Mouse (Mus musculus): Measurements from ENCODE around the gene Plce1. TPM values are rescaled to one million over a fixed set of nuclear protein-coding genes. Genes with fewer than 3 reads are reported as not detected.

Plce1 gene
- polyA plus RNA-seq, 2 experiments, result 0.21 to 0.50 TPM

DNA sequence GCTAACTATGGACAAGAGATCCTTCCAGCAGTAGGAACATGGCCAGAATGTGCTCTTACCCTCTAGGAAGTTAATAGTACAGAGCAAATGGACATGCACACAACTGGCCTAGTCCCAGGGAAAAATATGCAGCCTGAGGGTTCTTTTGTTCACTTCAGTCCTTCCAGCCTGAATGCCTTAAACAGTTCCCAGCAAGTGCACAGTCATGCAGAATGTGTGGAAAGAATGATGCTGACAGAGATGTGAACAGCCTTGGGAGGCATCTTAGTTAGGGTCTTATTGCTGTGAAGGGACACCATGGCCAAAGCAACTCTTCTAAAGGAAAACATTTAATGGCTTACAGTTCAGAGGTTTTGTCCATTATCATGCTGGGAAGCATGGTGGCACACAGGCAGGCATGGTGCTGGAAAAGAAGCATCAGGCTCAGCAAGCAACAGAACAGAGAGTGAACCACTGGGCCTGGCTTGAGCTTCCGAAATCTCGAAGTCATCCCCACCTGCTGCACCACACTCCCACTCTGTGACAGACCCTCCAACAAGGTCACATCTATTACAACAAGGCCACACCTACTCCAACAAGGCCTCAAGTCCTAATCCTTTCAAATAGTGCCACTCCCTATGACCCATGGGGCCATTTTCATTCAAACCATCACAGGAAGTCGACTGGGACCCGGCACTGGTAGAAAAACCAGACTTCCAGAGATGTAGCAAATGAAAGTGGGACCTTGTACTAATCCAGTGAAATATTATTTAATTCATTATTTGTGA, 208.0 kb downstream of the Plce1 start:
- H3K9ac ChIP-seq (replicated peaks), result no peak overlapping the region
- no peaks in the 10 kb centered on the region for H3K4me1 ChIP-seq (replicated peaks; ENCODE audit: control insufficient read depth in 2 of 2, insufficient read depth in 2 of 2, low read length in 1 of 2)
- H3K27ac ChIP-seq, result no peak overlapping the region
- no peak overlapping the region for H3K4me2 ChIP-seq (ENCODE audit: low read depth)
- ATAC-seq (ENCODE audit: insufficient read depth), result no peak
- H3K27me3 ChIP-seq (ENCODE audit: control insufficient read depth, insufficient read depth, low read length), result no peaks in the 10 kb centered on the region
- no peaks in the 10 kb centered on the region for H3K36me3 ChIP-seq (replicated peaks; ENCODE audit: control insufficient read depth, insufficient read depth, low read depth)
- H3K9me3 ChIP-seq (ENCODE audit: control insufficient read depth, low read length), result no peaks in the 10 kb centered on the region
- H3K4me3 ChIP-seq (ENCODE audit: insufficient read depth in 1 of 2, low read depth in 2 of 2, low read length in 2 of 2), result no peak overlapping the region
- no peak for DNase-seq (ENCODE audit: low read depth in 3 of 3, low spot score in 3 of 3)
- WGBS (ENCODE audit: insufficient replicate concordance), result 66% methylated on average over 4 of the region's 4 CpGs
- TF ChIP-seq EP300 (IDR thresholded peaks at IDR 0.05; ENCODE audit: low read depth), result no peak
- TF ChIP-seq CTCF (IDR thresholded peaks at IDR 0.05; ENCODE audit: low read depth), result no peak

DNA sequence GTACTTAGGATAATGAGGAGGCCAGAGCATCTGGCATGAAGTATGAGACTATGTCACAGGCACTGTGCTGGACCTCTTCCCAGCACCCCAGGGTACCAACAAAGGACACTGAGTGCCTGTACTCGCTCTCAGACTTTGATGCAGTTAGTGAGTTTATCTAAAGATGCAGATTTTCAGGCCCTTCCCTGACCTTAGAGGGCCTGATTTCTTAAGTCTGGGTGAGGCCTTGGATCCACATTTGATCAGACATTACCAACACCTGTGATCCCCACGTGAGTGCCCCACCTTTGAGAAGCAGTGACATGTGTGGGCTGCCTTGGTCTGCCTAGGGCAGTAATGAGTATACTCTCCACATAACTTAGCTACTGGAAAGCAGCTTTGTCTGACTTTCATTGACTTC, 209.4 kb downstream of the Plce1 start:
- H3K4me1 ChIP-seq (replicated peaks; ENCODE audit: control insufficient read depth in 2 of 2, insufficient read depth in 2 of 2, low read length in 1 of 2), result no peaks in the 10 kb centered on the region
- DNase-seq (ENCODE audit: low read depth in 3 of 3, low spot score in 3 of 3) (no peak), ATAC-seq (ENCODE audit: insufficient read depth) (no peak)
- WGBS (ENCODE audit: insufficient replicate concordance), result 43% methylated on average over 2 of the region's 2 CpGs
- no peak overlapping the region for H3K27ac ChIP-seq
- no peaks in the 10 kb centered on the region for H3K9me3 ChIP-seq (ENCODE audit: control insufficient read depth, low read length)
- H3K4me3 ChIP-seq (ENCODE audit: insufficient read depth in 1 of 2, low read depth in 2 of 2, low read length in 2 of 2), result no peak overlapping the region
- TF ChIP-seq CTCF (IDR thresholded peaks at IDR 0.05; ENCODE audit: low read depth) (no peak), EP300 (IDR thresholded peaks at IDR 0.05; ENCODE audit: low read depth) (no peak)
- H3K9ac ChIP-seq (replicated peaks), result no peak overlapping the region
- H3K4me2 ChIP-seq (ENCODE audit: low read depth), result no peak overlapping the region
- no peaks in the 10 kb centered on the region for H3K36me3 ChIP-seq (replicated peaks; ENCODE audit: control insufficient read depth, insufficient read depth, low read depth)
- H3K27me3 ChIP-seq (ENCODE audit: control insufficient read depth, insufficient read depth, low read length), result no peaks in the 10 kb centered on the region

DNA sequence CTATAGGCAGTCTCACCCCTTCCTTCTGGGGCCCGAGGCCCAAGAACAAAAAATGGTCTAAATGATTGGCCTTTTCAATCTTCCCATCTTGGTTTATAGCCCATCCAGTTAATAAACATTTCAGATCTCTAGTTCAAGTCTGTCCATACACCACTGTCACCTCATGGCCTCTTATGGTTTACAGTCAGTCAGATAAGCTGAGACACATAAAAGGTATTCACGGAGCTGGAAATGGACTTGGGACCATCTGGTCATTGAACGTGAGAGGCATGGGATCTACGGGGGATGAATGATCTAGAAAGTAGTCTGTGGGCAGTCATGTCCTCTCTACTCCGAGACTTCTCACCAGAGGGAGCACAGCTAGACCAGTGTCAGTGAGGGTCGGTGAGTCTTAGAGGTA, 210.6 kb downstream of the Plce1 start:
- Histone ChIP-seq H3K27ac (no peak overlapping the region), H3K9ac (replicated peaks) (no peak overlapping the region), H3K4me3 (ENCODE audit: insufficient read depth in 1 of 2, low read depth in 2 of 2, low read length in 2 of 2) (no peak overlapping the region), H3K4me1 (replicated peaks; ENCODE audit: control insufficient read depth in 2 of 2, insufficient read depth in 2 of 2, low read length in 1 of 2) (no peaks in the 10 kb centered on the region), H3K36me3 (replicated peaks; ENCODE audit: control insufficient read depth, insufficient read depth, low read depth) (no peaks in the 10 kb centered on the region), H3K9me3 (ENCODE audit: control insufficient read depth, low read length) (no peaks in the 10 kb centered on the region), H3K27me3 (ENCODE audit: control insufficient read depth, insufficient read depth, low read length) (no peaks in the 10 kb centered on the region), H3K4me2 (ENCODE audit: low read depth) (no peak overlapping the region)
- no peak for ATAC-seq (ENCODE audit: insufficient read depth)
- no peak for DNase-seq (ENCODE audit: low read depth in 3 of 3, low spot score in 3 of 3)
- WGBS (ENCODE audit: insufficient replicate concordance), result 58% methylated on average over 6 of the region's 6 CpGs
- no peak for TF ChIP-seq CTCF (IDR thresholded peaks at IDR 0.05; ENCODE audit: low read depth)
- TF ChIP-seq EP300 (IDR thresholded peaks at IDR 0.05; ENCODE audit: low read depth), result no peak

DNA sequence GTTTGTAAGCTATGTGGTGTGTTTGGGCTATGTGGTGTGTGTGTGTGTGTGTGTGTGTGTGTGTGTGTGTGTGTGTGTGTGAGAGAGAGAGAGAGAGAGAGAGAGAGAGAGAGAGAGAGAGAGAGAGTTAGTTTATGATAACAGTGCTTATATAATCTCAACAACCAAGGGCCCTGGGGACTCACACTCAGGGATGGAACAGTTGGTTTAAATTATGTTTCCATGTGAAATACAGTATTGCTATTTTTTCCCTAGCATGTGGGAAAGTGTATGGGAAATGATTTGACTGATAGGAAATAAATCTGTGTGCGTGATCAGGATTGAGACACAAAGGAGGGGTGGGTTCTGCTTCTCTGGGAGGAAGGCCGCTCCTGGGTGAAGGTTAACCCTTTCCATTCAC, 212.4 kb downstream of the Plce1 start:
- no peak for TF ChIP-seq EP300 (IDR thresholded peaks at IDR 0.05; ENCODE audit: low read depth)
- no peak for TF ChIP-seq CTCF (IDR thresholded peaks at IDR 0.05; ENCODE audit: low read depth)
- H3K4me2 ChIP-seq (ENCODE audit: low read depth), result no peak overlapping the region
- H3K27me3 ChIP-seq (ENCODE audit: control insufficient read depth, insufficient read depth, low read length), result no peaks in the 10 kb centered on the region
- ATAC-seq (ENCODE audit: insufficient read depth) (no peak), DNase-seq (ENCODE audit: low read depth in 3 of 3, low spot score in 3 of 3) (no peak)
- H3K36me3 ChIP-seq (replicated peaks; ENCODE audit: control insufficient read depth, insufficient read depth, low read depth), result no peaks in the 10 kb centered on the region
- H3K4me1 ChIP-seq (replicated peaks; ENCODE audit: control insufficient read depth in 2 of 2, insufficient read depth in 2 of 2, low read length in 1 of 2), result no peaks in the 10 kb centered on the region
- H3K27ac ChIP-seq, result no peak overlapping the region
- H3K9me3 ChIP-seq (ENCODE audit: control insufficient read depth, low read length), result no peaks in the 10 kb centered on the region
- WGBS (ENCODE audit: insufficient replicate concordance), result 45% methylated on average over 2 of the region's 2 CpGs
- H3K9ac ChIP-seq (replicated peaks), result no peak overlapping the region
- no peak overlapping the region for H3K4me3 ChIP-seq (ENCODE audit: insufficient read depth in 1 of 2, low read depth in 2 of 2, low read length in 2 of 2)

DNA sequence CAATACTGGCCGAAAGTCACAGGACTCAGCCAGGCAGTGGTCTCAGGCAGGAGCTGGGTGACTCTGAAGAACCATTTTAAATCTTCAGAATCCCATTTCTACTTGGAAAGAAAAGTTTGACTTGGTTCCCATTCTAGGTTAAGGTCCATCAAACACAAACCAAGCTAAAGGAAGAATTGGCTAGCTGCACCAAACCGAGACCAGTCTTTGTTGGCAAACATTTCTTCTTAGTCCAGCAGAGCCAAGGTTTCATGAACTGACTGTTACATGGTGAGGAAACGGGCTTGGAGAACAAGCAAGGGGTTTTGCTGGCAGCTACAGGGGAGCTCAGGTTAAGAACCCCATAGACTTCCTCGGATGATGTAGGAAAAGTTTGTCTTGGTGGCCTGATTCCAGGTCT, 212.9 kb downstream of the Plce1 start:
- WGBS (ENCODE audit: insufficient replicate concordance), result 48% methylated on average over 4 of the region's 4 CpGs
- Histone ChIP-seq H3K27me3 (ENCODE audit: control insufficient read depth, insufficient read depth, low read length) (no peaks in the 10 kb centered on the region), H3K9ac (replicated peaks) (no peak overlapping the region)

More for the DNA sequence above, 212.9 kb downstream of the Plce1 start:
- no peak overlapping the region for H3K27ac ChIP-seq
- H3K36me3 ChIP-seq (replicated peaks; ENCODE audit: control insufficient read depth, insufficient read depth, low read depth), result no peaks in the 10 kb centered on the region
- no peak overlapping the region for H3K4me3 ChIP-seq (ENCODE audit: insufficient read depth in 1 of 2, low read depth in 2 of 2, low read length in 2 of 2)
- ATAC-seq (ENCODE audit: insufficient read depth), result no peak
- H3K4me1 ChIP-seq (replicated peaks; ENCODE audit: control insufficient read depth in 2 of 2, insufficient read depth in 2 of 2, low read length in 1 of 2), result no peaks in the 10 kb centered on the region
- no peak overlapping the region for H3K4me2 ChIP-seq (ENCODE audit: low read depth)
- no peaks in the 10 kb centered on the region for H3K9me3 ChIP-seq (ENCODE audit: control insufficient read depth, low read length)
- no peak for TF ChIP-seq CTCF (IDR thresholded peaks at IDR 0.05; ENCODE audit: low read depth)
- no peak for TF ChIP-seq EP300 (IDR thresholded peaks at IDR 0.05; ENCODE audit: low read depth)
- DNase-seq (ENCODE audit: low read depth in 3 of 3, low spot score in 3 of 3), result no peak

Measured in liver, embryonic 14.5 days (tissue).